Mouse (Mus musculus): ENCODE measurements around the gene Notch2. TPM values are rescaled to one million over a fixed set of nuclear protein-coding genes. Genes with fewer than 3 reads are reported as not detected.
A peak's percentile ranks its signal among the peaks of the same experiment; 100 is the strongest.

Gene Notch2
- polyA plus RNA-seq, 1 experiment from 2014 or later: 20.8 TPM

DNA sequence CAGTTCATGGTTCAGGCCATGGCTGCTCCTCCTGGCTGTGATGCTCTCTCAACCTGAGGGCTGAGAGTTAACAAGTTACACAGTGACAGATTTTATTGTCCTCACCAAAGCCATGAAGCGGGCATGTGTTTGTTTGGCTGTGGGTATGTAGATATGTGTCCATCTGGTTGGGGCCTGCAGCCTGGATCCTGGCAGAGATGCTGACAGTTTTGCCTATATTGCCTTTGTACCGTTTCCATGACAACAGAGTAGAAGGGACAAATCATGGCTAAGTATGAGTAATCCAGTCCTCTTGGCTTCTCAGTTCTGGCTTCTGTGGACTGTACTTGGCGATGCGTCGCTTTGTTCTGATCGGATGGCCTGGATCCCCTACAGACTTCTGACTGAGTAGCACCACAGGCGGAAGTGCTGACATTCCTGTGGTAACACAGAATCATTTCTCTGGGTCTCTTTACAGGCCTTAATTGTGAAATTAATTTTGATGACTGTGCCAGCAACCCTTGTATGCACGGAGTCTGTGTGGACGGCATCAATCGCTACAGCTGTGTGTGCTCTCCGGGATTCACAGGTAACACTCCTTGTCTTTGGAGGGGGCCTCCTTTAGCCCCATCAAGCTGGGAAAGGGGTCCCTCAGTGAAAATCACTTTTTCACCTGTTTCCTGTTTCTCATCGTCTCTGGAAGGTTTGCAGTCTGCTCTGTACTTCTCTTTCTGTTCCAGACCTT lies 93.4 kb downstream of the Notch2 start:
- no peak overlapping the region for H3K4me3 ChIP-seq (ENCODE audit: low read depth, low read length)
- no peaks in the 10 kb centered on the region for H3K27me3 ChIP-seq (ENCODE audit: control insufficient read depth, insufficient read depth, low read length)
- peak; percentile 34 for DNase-seq (ENCODE audit: low spot score)
- H3K9me3 ChIP-seq (ENCODE audit: control insufficient read depth, low read length): peaks cover 6% of the 10 kb centered on the region; the same call in 1 of the 2 replicates
- peaks cover 12% of the 10 kb centered on the region for H3K36me3 ChIP-seq (ENCODE audit: control insufficient read depth, insufficient read depth, low read length)
- no peaks in the 10 kb centered on the region; the same call in none of the 2 replicates for H3K4me1 ChIP-seq (replicated peaks; ENCODE audit: control insufficient read depth, insufficient read depth, low read length)
- 80% methylated on average over 12 of the region's 12 CpGs for WGBS
- H3K27ac ChIP-seq (ENCODE audit: low read depth, low read length): no peak overlapping the region
- ATAC-seq (ENCODE audit: low FRiP score): peak; percentile 65
- H3K4me2 ChIP-seq (replicated peaks; ENCODE audit: low read depth, low read length): no peak overlapping the region
- H3K9ac ChIP-seq (ENCODE audit: low read depth, low read length): no peak overlapping the region

DNA sequence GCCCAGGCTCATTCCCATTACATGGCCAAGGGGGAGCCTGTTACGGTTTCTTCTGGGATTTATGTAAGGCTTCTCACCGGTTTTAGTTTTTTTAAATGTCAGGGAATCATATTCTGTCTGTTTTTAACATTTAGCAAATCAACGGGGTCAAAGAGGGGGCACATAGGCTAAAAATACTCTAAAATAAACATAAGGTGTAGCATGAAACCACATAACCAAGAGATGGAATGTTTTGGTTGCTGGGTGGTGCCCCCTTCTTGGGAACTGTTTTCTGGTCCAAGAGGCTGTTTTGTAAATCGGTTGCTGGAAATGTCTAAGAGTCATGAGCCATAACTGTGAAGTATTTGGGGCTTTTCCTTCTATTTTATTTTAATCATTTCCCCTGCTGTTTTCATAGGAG lies 95.1 kb downstream of the Notch2 start:
- Histone ChIP-seq H3K36me3 (ENCODE audit: control insufficient read depth, insufficient read depth, low read length) (no peaks in the 10 kb centered on the region), H3K4me1 (replicated peaks; ENCODE audit: control insufficient read depth, insufficient read depth, low read length) (no peaks in the 10 kb centered on the region; the same call in none of the 2 replicates), H3K27me3 (ENCODE audit: control insufficient read depth, insufficient read depth, low read length) (no peaks in the 10 kb centered on the region), H3K9me3 (ENCODE audit: control insufficient read depth, low read length) (no peaks in the 10 kb centered on the region), H3K4me2 (replicated peaks; ENCODE audit: low read depth, low read length) (no peak overlapping the region), H3K9ac (ENCODE audit: low read depth, low read length) (no peak overlapping the region), H3K27ac (ENCODE audit: low read depth, low read length) (no peak overlapping the region), H3K4me3 (ENCODE audit: low read depth, low read length) (no peak overlapping the region)
- ATAC-seq (ENCODE audit: low FRiP score): no peak
- WGBS: 83% methylated on average over 4 of the region's 4 CpGs
- no peak for DNase-seq (ENCODE audit: low spot score)

DNA sequence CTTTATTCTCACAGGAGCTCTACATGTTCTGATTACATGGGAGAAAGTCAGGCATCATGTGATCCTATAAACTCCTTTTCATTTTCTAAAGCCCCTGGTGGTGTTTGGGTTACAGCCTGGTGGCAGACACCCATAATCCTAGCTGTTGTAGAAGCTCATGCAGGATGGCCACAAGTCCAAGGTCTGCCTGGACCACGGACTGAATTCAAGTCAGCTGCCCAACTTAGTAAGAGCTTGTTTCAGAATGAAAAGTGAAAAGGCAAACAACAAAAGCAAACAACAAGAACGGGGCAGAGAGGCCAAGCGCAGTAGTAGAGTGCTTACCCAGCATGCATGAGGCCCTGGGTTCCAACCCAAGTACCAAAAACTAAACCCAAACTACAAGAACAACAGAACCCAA lies 95.5 kb downstream of the Notch2 start:
- no peak overlapping the region for H3K9ac ChIP-seq (ENCODE audit: low read depth, low read length)
- ATAC-seq (ENCODE audit: low FRiP score) (no peak), DNase-seq (ENCODE audit: low spot score) (no peak)
- 83% methylated on average over 3 of the region's 3 CpGs for WGBS
- no peaks in the 10 kb centered on the region for H3K27me3 ChIP-seq (ENCODE audit: control insufficient read depth, insufficient read depth, low read length)
- no peaks in the 10 kb centered on the region for H3K9me3 ChIP-seq (ENCODE audit: control insufficient read depth, low read length)
- H3K4me3 ChIP-seq (ENCODE audit: low read depth, low read length): no peak overlapping the region
- H3K27ac ChIP-seq (ENCODE audit: low read depth, low read length): no peak overlapping the region
- no peaks in the 10 kb centered on the region; the same call in none of the 2 replicates for H3K4me1 ChIP-seq (replicated peaks; ENCODE audit: control insufficient read depth, insufficient read depth, low read length)
- H3K4me2 ChIP-seq (replicated peaks; ENCODE audit: low read depth, low read length): no peak overlapping the region
- no peaks in the 10 kb centered on the region for H3K36me3 ChIP-seq (ENCODE audit: control insufficient read depth, insufficient read depth, low read length)

DNA sequence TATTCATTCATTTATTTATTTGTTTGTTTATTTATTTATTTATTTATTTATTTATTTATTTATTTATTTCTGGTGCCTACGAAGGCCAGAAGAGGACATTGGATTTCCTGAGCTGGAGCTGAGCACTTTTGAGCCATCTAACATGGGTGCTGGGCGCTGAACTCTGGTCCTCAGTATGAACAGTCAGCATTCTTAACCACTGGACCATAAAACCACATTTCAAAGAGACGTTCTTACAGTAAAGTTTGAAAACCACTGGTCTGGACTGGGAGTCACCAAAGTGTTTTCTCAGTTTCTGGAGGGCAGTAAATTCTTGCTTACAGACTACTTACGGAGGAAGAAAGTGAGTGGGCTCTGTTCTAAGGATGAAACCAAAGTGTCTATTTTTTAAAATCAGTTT lies 97.3 kb downstream of the Notch2 start:
- no peak overlapping the region for H3K4me2 ChIP-seq (replicated peaks; ENCODE audit: low read depth, low read length)
- 88% methylated on average over 4 of the region's 4 CpGs for WGBS
- ATAC-seq (ENCODE audit: low FRiP score): no peak
- H3K27me3 ChIP-seq (ENCODE audit: control insufficient read depth, insufficient read depth, low read length): no peaks in the 10 kb centered on the region
- H3K9me3 ChIP-seq (ENCODE audit: control insufficient read depth, low read length): no peaks in the 10 kb centered on the region
- H3K4me3 ChIP-seq (ENCODE audit: low read depth, low read length): no peak overlapping the region
- no peak overlapping the region for H3K9ac ChIP-seq (ENCODE audit: low read depth, low read length)
- no peak overlapping the region for H3K27ac ChIP-seq (ENCODE audit: low read depth, low read length)
- H3K36me3 ChIP-seq (ENCODE audit: control insufficient read depth, insufficient read depth, low read length): 0 out of 2 replicates have a peak, but pooled peaks cover 2% of the 10 kb centered on the region
- no peak for DNase-seq (ENCODE audit: low spot score)
- no peaks in the 10 kb centered on the region; the same call in none of the 2 replicates for H3K4me1 ChIP-seq (replicated peaks; ENCODE audit: control insufficient read depth, insufficient read depth, low read length)

DNA sequence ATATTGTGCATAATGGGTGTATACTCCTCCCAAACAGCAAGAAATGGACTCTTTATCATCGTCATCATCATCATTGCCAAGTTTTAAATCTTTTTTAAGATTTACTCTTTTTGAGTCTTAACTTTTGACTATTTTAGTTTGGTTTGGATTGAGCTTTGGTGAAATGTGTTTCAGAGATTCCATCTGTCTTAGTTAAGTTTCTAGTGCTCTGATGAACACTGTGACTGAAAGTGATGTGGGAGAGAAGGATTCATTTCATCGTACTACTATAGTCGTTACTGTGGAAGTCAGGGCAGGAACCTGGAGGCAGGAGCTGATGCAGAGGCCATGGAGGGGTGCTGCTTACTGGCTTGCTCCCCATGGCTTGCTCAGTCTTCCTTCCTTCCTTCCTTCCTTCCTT lies 104.9 kb downstream of the Notch2 start:
- Histone ChIP-seq H3K36me3 (ENCODE audit: control insufficient read depth, insufficient read depth, low read length) (0 out of 2 replicates have a peak, but pooled peaks cover 2% of the 10 kb centered on the region), H3K4me1 (replicated peaks; ENCODE audit: control insufficient read depth, insufficient read depth, low read length) (peaks cover 4% of the 10 kb centered on the region; the same call in 1 of the 2 replicates), H3K27me3 (ENCODE audit: control insufficient read depth, insufficient read depth, low read length) (no peaks in the 10 kb centered on the region), H3K9ac (ENCODE audit: low read depth, low read length) (no peak overlapping the region), H3K4me2 (replicated peaks; ENCODE audit: low read depth, low read length) (no peak overlapping the region), H3K27ac (ENCODE audit: low read depth, low read length) (no peak overlapping the region), H3K9me3 (ENCODE audit: control insufficient read depth, low read length) (no peaks in the 10 kb centered on the region), H3K4me3 (ENCODE audit: low read depth, low read length) (no peak overlapping the region)
- WGBS: 91% methylated on average over 3 of the region's 3 CpGs
- no peak for ATAC-seq (ENCODE audit: low FRiP score)
- DNase-seq (ENCODE audit: low spot score): no peak

DNA sequence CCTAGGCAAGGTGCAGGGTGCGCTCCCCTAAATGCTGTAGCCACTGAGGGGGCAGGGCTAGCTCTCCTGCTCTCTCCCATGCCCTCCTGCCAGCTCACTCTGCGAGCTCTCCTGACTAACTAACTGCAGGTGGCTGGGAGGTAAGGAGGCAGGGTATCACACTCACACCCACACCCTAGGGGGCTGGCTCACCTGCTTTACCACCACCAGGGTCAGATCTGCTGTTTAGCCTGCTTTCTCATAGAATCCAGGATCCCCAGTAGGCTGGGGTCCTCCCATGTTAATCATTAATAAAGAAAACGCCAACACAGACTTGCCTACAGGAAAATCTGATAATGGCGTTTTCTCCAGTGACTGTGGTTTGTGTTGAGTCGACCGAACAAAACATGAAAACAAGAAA lies 106.0 kb downstream of the Notch2 start:
- peaks cover 4% of the 10 kb centered on the region; the same call in 1 of the 2 replicates for H3K4me1 ChIP-seq (replicated peaks; ENCODE audit: control insufficient read depth, insufficient read depth, low read length)
- no peak overlapping the region for H3K4me3 ChIP-seq (ENCODE audit: low read depth, low read length)
- no peak overlapping the region for H3K9ac ChIP-seq (ENCODE audit: low read depth, low read length)
- no peaks in the 10 kb centered on the region for H3K9me3 ChIP-seq (ENCODE audit: control insufficient read depth, low read length)
- no peaks in the 10 kb centered on the region for H3K27me3 ChIP-seq (ENCODE audit: control insufficient read depth, insufficient read depth, low read length)
- WGBS: 76% methylated on average over 6 of the region's 6 CpGs
- ATAC-seq (ENCODE audit: low FRiP score): no peak
- no peak overlapping the region for H3K27ac ChIP-seq (ENCODE audit: low read depth, low read length)
- H3K36me3 ChIP-seq (ENCODE audit: control insufficient read depth, insufficient read depth, low read length): 0 out of 2 replicates have a peak, but pooled peaks cover 2% of the 10 kb centered on the region
- no peak overlapping the region for H3K4me2 ChIP-seq (replicated peaks; ENCODE audit: low read depth, low read length)
- DNase-seq (ENCODE audit: low spot score): no peak

DNA sequence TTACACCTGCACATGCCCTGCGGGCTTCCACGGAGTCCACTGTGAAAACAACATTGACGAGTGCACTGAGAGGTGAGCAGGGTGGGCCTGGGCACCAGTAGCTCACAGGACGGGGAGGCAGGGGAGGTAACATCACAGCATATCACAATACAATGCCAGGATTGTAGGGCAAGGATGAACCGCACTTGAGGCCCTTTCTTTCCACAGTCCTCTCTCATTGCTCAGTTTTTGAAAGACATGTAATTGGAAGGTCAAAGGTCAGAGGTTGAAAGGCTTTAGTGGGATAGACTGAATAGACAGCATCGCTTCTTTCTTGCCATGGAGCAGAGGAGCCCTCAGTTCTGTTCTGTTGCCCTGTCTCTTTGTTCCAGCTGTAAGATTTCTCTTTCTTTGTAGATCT lies 107.6 kb downstream of the Notch2 start:
- Histone ChIP-seq H3K36me3 (ENCODE audit: control insufficient read depth, insufficient read depth, low read length) (no peaks in the 10 kb centered on the region), H3K4me3 (ENCODE audit: low read depth, low read length) (no peak overlapping the region), H3K9me3 (ENCODE audit: control insufficient read depth, low read length) (no peaks in the 10 kb centered on the region), H3K27ac (ENCODE audit: low read depth, low read length) (no peak overlapping the region), H3K27me3 (ENCODE audit: control insufficient read depth, insufficient read depth, low read length) (no peaks in the 10 kb centered on the region), H3K9ac (ENCODE audit: low read depth, low read length) (no peak overlapping the region), H3K4me2 (replicated peaks; ENCODE audit: low read depth, low read length) (no peak overlapping the region), H3K4me1 (replicated peaks; ENCODE audit: control insufficient read depth, insufficient read depth, low read length) (peaks cover 4% of the 10 kb centered on the region; the same call in 1 of the 2 replicates)
- peak; percentile 26 for DNase-seq (ENCODE audit: low spot score)
- ATAC-seq (ENCODE audit: low FRiP score): peak; percentile 56; the same call in 1 of the 2 replicates
- 24% methylated on average over 6 of the region's 6 CpGs for WGBS

DNA sequence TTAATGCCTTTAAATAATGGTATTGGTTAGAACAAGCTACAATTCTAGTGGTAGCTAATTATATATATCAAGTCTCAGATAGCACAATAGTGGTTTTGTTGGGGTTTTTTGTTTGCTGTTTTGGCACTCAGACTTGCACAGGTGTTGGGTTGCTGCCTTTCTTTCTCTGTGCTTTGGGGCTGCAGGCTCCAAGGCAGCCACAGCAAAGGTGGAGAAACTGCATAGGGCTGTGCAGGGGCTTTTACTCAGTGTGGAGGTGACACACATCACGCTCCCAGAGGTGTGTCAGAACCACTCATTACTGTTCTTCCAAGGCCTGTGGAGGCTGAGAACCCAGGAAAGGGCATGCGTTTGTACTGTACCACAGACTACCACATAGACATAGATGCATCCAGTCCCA lies 114.4 kb downstream of the Notch2 start:
- 0 out of 2 replicates have a peak, but pooled peaks cover 3% of the 10 kb centered on the region for H3K36me3 ChIP-seq (ENCODE audit: control insufficient read depth, insufficient read depth, low read length)
- H3K9ac ChIP-seq (ENCODE audit: low read depth, low read length): no peak overlapping the region
- H3K4me1 ChIP-seq (replicated peaks; ENCODE audit: control insufficient read depth, insufficient read depth, low read length): no peaks in the 10 kb centered on the region
- no peaks in the 10 kb centered on the region for H3K27me3 ChIP-seq (ENCODE audit: control insufficient read depth, insufficient read depth, low read length)
- H3K4me2 ChIP-seq (replicated peaks; ENCODE audit: low read depth, low read length): no peak overlapping the region
- no peak overlapping the region for H3K4me3 ChIP-seq (ENCODE audit: low read depth, low read length)
- H3K27ac ChIP-seq (ENCODE audit: low read depth, low read length): no peak overlapping the region
- no peaks in the 10 kb centered on the region for H3K9me3 ChIP-seq (ENCODE audit: control insufficient read depth, low read length)
- ATAC-seq (ENCODE audit: low FRiP score): no peak
- no peak for DNase-seq (ENCODE audit: low spot score)
- 94% methylated on average over 2 of the region's 2 CpGs for WGBS

DNA sequence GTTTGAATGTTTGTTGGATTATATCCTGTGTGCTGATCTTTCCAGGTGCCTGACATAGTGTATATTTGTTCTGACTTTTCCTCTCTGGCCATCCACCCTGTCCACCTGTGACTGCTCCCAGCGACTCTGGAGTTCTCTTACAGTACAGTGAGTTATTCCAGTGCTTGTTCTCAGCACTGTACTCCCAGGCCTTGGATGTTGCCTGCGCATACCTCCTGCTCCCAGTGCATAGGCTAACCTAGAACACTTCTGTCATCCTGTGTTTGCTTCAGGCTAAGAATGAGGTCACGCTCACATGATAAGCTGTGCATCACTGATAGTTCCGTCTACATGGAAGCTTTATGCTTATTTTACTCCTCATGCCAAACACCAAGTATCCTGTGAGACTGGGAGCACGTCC lies 115.4 kb downstream of the Notch2 start:
- no peak overlapping the region for H3K9ac ChIP-seq (ENCODE audit: low read depth, low read length)
- WGBS: 93% methylated on average over 5 of the region's 5 CpGs
- DNase-seq (ENCODE audit: low spot score) (no peak), ATAC-seq (ENCODE audit: low FRiP score) (no peak)
- H3K27ac ChIP-seq (ENCODE audit: low read depth, low read length): no peak overlapping the region
- no peaks in the 10 kb centered on the region for H3K4me1 ChIP-seq (replicated peaks; ENCODE audit: control insufficient read depth, insufficient read depth, low read length)
- no peak overlapping the region for H3K4me2 ChIP-seq (replicated peaks; ENCODE audit: low read depth, low read length)
- no peak overlapping the region for H3K4me3 ChIP-seq (ENCODE audit: low read depth, low read length)
- no peaks in the 10 kb centered on the region for H3K27me3 ChIP-seq (ENCODE audit: control insufficient read depth, insufficient read depth, low read length)
- 0 out of 2 replicates have a peak, but pooled peaks cover 3% of the 10 kb centered on the region for H3K36me3 ChIP-seq (ENCODE audit: control insufficient read depth, insufficient read depth, low read length)
- H3K9me3 ChIP-seq (ENCODE audit: control insufficient read depth, low read length): no peaks in the 10 kb centered on the region

Data from hindbrain, embryonic 11.5 days (tissue).